Mouse (Mus musculus) lung, adult 2 months (tissue): ENCODE results near the gene Hist2h2bb. TPM values are rescaled to one million over a fixed set of nuclear protein-coding genes. Genes with fewer than 3 reads are reported as not detected.
"Not testable (repeated sequence)": the region's sequence is repeated elsewhere in the genome, so short reads cannot be mapped to it uniquely, and the experiment has no call there.

ENCODE experiments used
- DNase-seq: peaks from one replicate; pipeline ENCODE4 v3.0.0; 2022
- H3K4me1 ChIP-seq: fragments of 200-500 bp; 2 replicates; pipeline ENCODE4 v1.6.1; 2011; ENCODE audit warnings: low read length; ENCODE audit not compliant: control insufficient read depth, insufficient read depth
- H3K4me3 ChIP-seq: fragments of 200-500 bp; replicated peaks from 2 replicates; pipeline ENCODE3; 2011; ENCODE audit warnings: low read depth, mild to moderate bottlenecking, control low read depth, low read length; ENCODE audit errors: extremely low read depth
- CTCF ChIP-seq: fragments of 200-500 bp; IDR thresholded peaks from 2 replicates; pipeline ENCODE4 v1.5.1; 2011; ENCODE audit warnings: mild to moderate bottlenecking, low read length, control low read depth; ENCODE audit not compliant: insufficient read depth
- POLR2A ChIP-seq: fragments of 200-500 bp; IDR thresholded peaks from 2 replicates; pipeline ENCODE4 v1.6.1; 2011; ENCODE audit warnings: low read depth, mild to moderate bottlenecking, control low read depth, low read length, borderline replicate concordance; ENCODE audit errors: extremely low read depth
- WGBS: fragments of 180-500 bp; shearing (Covaris S2); methylation state at CpG from one replicate; pipeline ENCODE4 v1.1.7; 2018; 5-methylcytosine and 5-hydroxymethylcytosine counted together
- polyA plus RNA-seq: library from polyadenylated mRNA; depleted of rRNA; stranded (reverse); fragments of >200 nt; gene quantifications from 2 replicates; pipeline ENCODE4 v1.2.3, GENCODE M21; 2012

The Hist2h2bb gene
- polyA plus RNA-seq, 1 experiment, result 1.8 TPM

- H3K4me1 ChIP-seq, result peaks cover 15% of the 10 kb centered on the region
- DNase-seq, result peak; percentile 95
- TF ChIP-seq CTCF (0 out of 2 replicates have a peak, but pooled peaks have one; percentile 5), POLR2A (peak; percentile 100)
- WGBS, result under 1% methylated on average over 40 of the region's 40 CpGs
- H3K4me3 ChIP-seq, result peak within 1 kb of the TSS; percentile 99
Measured at GRCm38 (mm10) chr3:96262979-96263550, 6.5 kb upstream of the Hist2h2bb start, which contains the start of gene Hist2h4. Gene Hist2h4 (minus strand): TSS chr3:96263311.

GRCm38 (mm10) chr3:96263558-96264403 is 5.8 kb upstream of the Hist2h2bb start:
- peak; percentile 49; the same call in 1 of the 2 replicates for TF ChIP-seq POLR2A
- TF ChIP-seq CTCF, result no peak
- H3K4me3 ChIP-seq, result peak overlapping the region; percentile 46
- WGBS, result 1% methylated on average over 27 of the region's 27 CpGs
- DNase-seq, result peak; percentile 65
- peaks cover 17% of the 10 kb centered on the region for H3K4me1 ChIP-seq

- no peak overlapping the region for H3K4me3 ChIP-seq
- 62% methylated on average over 7 of the region's 7 CpGs for WGBS
- TF ChIP-seq CTCF (no peak), POLR2A (no peak)
- DNase-seq, result no peak
- peaks cover 17% of the 10 kb centered on the region for H3K4me1 ChIP-seq
Measured at GRCm38 (mm10) chr3:96264404-96264949, 5.1 kb upstream of the Hist2h2bb start.

- Histone ChIP-seq H3K4me3 (no peak overlapping the region), H3K4me1 (peaks cover 15% of the 10 kb centered on the region)
- TF ChIP-seq CTCF, result no peak
- TF ChIP-seq POLR2A, result no peak
- no peak for DNase-seq
- WGBS, result 84% methylated on average over 8 of the region's 8 CpGs
Measured at GRCm38 (mm10) chr3:96266132-96266710, 3.3 kb upstream of the Hist2h2bb start.

- WGBS, result 65% methylated on average over 4 of the region's 4 CpGs
- H3K4me3 ChIP-seq, result no peak overlapping the region
- H3K4me1 ChIP-seq, result peaks cover 9% of the 10 kb centered on the region
- no peak for TF ChIP-seq CTCF
- TF ChIP-seq POLR2A, result no peak
- no peak for DNase-seq
Measured at GRCm38 (mm10) chr3:96267541-96267940, 2.0 kb upstream of the Hist2h2bb start.

GRCm38 (mm10) chr3:96268051-96268775 is 1.3 kb upstream of the Hist2h2bb start, which contains the start of gene Hist2h3b:
Gene Hist2h3b (plus strand): TSS chr3:96268654.
- Histone ChIP-seq H3K4me1 (peaks cover 9% of the 10 kb centered on the region), H3K4me3 (peak within 1 kb of the TSS; percentile 73)
- peak; percentile 77 for DNase-seq
- WGBS, result 11% methylated on average over 30 of the region's 30 CpGs
- TF ChIP-seq CTCF, result no peak
- TF ChIP-seq POLR2A, result peak; percentile 96

- H3K4me3 ChIP-seq, result peak overlapping the region; percentile 73
- not testable (repeated sequence) for H3K4me1 ChIP-seq, DNase-seq
- TF ChIP-seq POLR2A, result 0 out of 2 replicates have a peak, but pooled peaks have one; percentile 3
- WGBS, result under 1% methylated on average over 17 of the region's 44 CpGs
Measured at GRCm38 (mm10) chr3:96268776-96269378, 675 bp upstream of the Hist2h2bb start.

- Histone ChIP-seq H3K4me1 (peaks cover 4% of the 10 kb centered on the region; the same call in 1 of the 2 replicates), H3K4me3 (no peak overlapping the region)
- 83% methylated on average over 17 of the region's 17 CpGs for WGBS
- TF ChIP-seq POLR2A (no peak), CTCF (no peak)
- DNase-seq, result no peak
Measured at GRCm38 (mm10) chr3:96273591-96274465, 4.3 kb downstream of the Hist2h2bb start.
